Mouse (Mus musculus): Measurements from ENCODE around the gene Zfp26. TPM values are rescaled to one million over a fixed set of nuclear protein-coding genes. Genes with fewer than 3 reads are reported as not detected.
A peak's percentile ranks its signal among the peaks of the same experiment; 100 is the strongest.

The Zfp26 gene
- polyA plus RNA-seq, 1 experiment from 2014 or later = 32.1 TPM

GRCm38 (mm10) chr9:20451493-20451892, 8.5 kb downstream of the Zfp26 start:
- no peak overlapping the region for H3K27ac ChIP-seq
- H3K4me1 ChIP-seq = no peaks in the 10 kb centered on the region
- no peak overlapping the region for H3K9ac ChIP-seq
- no peak for ATAC-seq (ENCODE audit: low FRiP score)
- H3K4me3 ChIP-seq (replicated peaks) = no peak overlapping the region
- no peak overlapping the region for H3K4me2 ChIP-seq
- H3K9me3 ChIP-seq = no peaks in the 10 kb centered on the region
- H3K27me3 ChIP-seq = no peaks in the 10 kb centered on the region
- H3K36me3 ChIP-seq (replicated peaks) = peaks cover 46% of the 10 kb centered on the region
- WGBS = 93% methylated on average over 1 of the region's 1 CpGs

GRCm38 (mm10) chr9:20443183-20443783, 16.7 kb downstream of the Zfp26 start:
- ATAC-seq (ENCODE audit: low FRiP score) = no peak
- WGBS = 86% methylated on average over 4 of the region's 4 CpGs
- peaks cover 6% of the 10 kb centered on the region for H3K9me3 ChIP-seq
- H3K36me3 ChIP-seq (replicated peaks) = peaks cover 65% of the 10 kb centered on the region
- no peaks in the 10 kb centered on the region for H3K4me1 ChIP-seq
- H3K27me3 ChIP-seq = no peaks in the 10 kb centered on the region
- no peak overlapping the region for H3K4me2 ChIP-seq
- no peak overlapping the region for H3K27ac ChIP-seq
- H3K9ac ChIP-seq = no peak overlapping the region
- no peak overlapping the region for H3K4me3 ChIP-seq (replicated peaks)

- no peak overlapping the region for H3K27ac ChIP-seq
- WGBS = 91% methylated on average over 3 of the region's 3 CpGs
- H3K4me1 ChIP-seq = no peaks in the 10 kb centered on the region
- H3K36me3 ChIP-seq (replicated peaks) = peaks cover under 1% of the 10 kb centered on the region
- ATAC-seq (ENCODE audit: low FRiP score) = no peak
- no peaks in the 10 kb centered on the region for H3K27me3 ChIP-seq
- H3K9ac ChIP-seq = no peak overlapping the region
- no peaks in the 10 kb centered on the region for H3K9me3 ChIP-seq
- no peak overlapping the region for H3K4me3 ChIP-seq (replicated peaks)
- no peak overlapping the region for H3K4me2 ChIP-seq
Measured at GRCm38 (mm10) chr9:20430004-20430403, 30.0 kb downstream of the Zfp26 start.

GRCm38 (mm10) chr9:20411460-20411859, 48.5 kb downstream of the Zfp26 start:
- Histone ChIP-seq H3K9ac (no peak overlapping the region), H3K4me1 (no peaks in the 10 kb centered on the region), H3K27ac (no peak overlapping the region), H3K4me3 (replicated peaks) (no peak overlapping the region), H3K9me3 (no peaks in the 10 kb centered on the region), H3K4me2 (no peak overlapping the region), H3K36me3 (replicated peaks) (no peaks in the 10 kb centered on the region), H3K27me3 (no peaks in the 10 kb centered on the region)
- 7% methylated on average over 1 of the region's 1 CpGs for WGBS
- ATAC-seq (ENCODE audit: low FRiP score) = no peak

GRCm38 (mm10) chr9:20409319-20409718, 50.6 kb downstream of the Zfp26 start:
- 92% methylated on average over 2 of the region's 2 CpGs for WGBS
- no peak overlapping the region for H3K27ac ChIP-seq
- no peak overlapping the region for H3K4me2 ChIP-seq
- no peaks in the 10 kb centered on the region for H3K4me1 ChIP-seq
- H3K27me3 ChIP-seq = no peaks in the 10 kb centered on the region
- no peak overlapping the region for H3K9ac ChIP-seq
- ATAC-seq (ENCODE audit: low FRiP score) = no peak
- no peaks in the 10 kb centered on the region for H3K36me3 ChIP-seq (replicated peaks)
- H3K9me3 ChIP-seq = no peaks in the 10 kb centered on the region
- H3K4me3 ChIP-seq (replicated peaks) = no peak overlapping the region

- Histone ChIP-seq H3K4me2 (peak overlapping the region; percentile 73), H3K9ac (peak overlapping the region; percentile 65), H3K4me1 (peaks cover 11% of the 10 kb centered on the region), H3K9me3 (no peaks in the 10 kb centered on the region), H3K4me3 (replicated peaks) (peak overlapping the region; percentile 58), H3K27me3 (no peaks in the 10 kb centered on the region), H3K36me3 (replicated peaks) (no peaks in the 10 kb centered on the region), H3K27ac (no peak overlapping the region)
- 20% methylated on average over 16 of the region's 16 CpGs for WGBS
- ATAC-seq (ENCODE audit: low FRiP score) = peak; percentile 80
Measured at GRCm38 (mm10) chr9:20385343-20385703, 74.6 kb downstream of the Zfp26 start.

- H3K4me3 ChIP-seq (replicated peaks) = peak within 1 kb of the TSS; percentile 58
- H3K27me3 ChIP-seq = no peaks in the 10 kb centered on the region
- H3K4me1 ChIP-seq = peaks cover 11% of the 10 kb centered on the region
- H3K36me3 ChIP-seq (replicated peaks) = no peaks in the 10 kb centered on the region
- peak within 1 kb of the TSS; percentile 65 for H3K9ac ChIP-seq
- peak within 1 kb of the TSS; percentile 61 for H3K27ac ChIP-seq
- ATAC-seq (ENCODE audit: low FRiP score) = peak; percentile 99
- WGBS = 2% methylated on average over 40 of the region's 40 CpGs
- H3K4me2 ChIP-seq = peak within 1 kb of the TSS; percentile 73
- H3K9me3 ChIP-seq = no peaks in the 10 kb centered on the region
Measured at GRCm38 (mm10) chr9:20384532-20385342, 75.2 kb downstream of the Zfp26 start, which contains the start of gene Zfp560. Gene Zfp560 (minus strand): TSS chr9:20385177.

GRCm38 (mm10) chr9:20383659-20384058, 76.3 kb downstream of the Zfp26 start:
- no peaks in the 10 kb centered on the region for H3K36me3 ChIP-seq (replicated peaks)
- H3K27me3 ChIP-seq = no peaks in the 10 kb centered on the region
- peaks cover 3% of the 10 kb centered on the region; the same call in 1 of the 2 replicates for H3K9me3 ChIP-seq
- 96% methylated on average over 7 of the region's 7 CpGs for WGBS
- peak overlapping the region; percentile 73 for H3K4me2 ChIP-seq
- no peak overlapping the region for H3K27ac ChIP-seq
- ATAC-seq (ENCODE audit: low FRiP score) = no peak
- no peak overlapping the region for H3K9ac ChIP-seq
- H3K4me3 ChIP-seq (replicated peaks) = peak overlapping the region; percentile 58
- H3K4me1 ChIP-seq = peaks cover 11% of the 10 kb centered on the region

Other genes starting within 250 kb of the Zfp26 start
- not detected in 2 replicates for gene Olfr871, start 248.0 kb downstream of the Zfp26 start, polyA plus RNA-seq (2016; fragmentation: Nextera tagmentation; extraction: Ambion mirVana)
- not detected in 2 replicates for gene Olfr872, start 223.0 kb downstream of the Zfp26 start, polyA plus RNA-seq (2016; fragmentation: Nextera tagmentation; extraction: Ambion mirVana)
- gene Olfr39, start 177.8 kb downstream of the Zfp26 start, polyA plus RNA-seq (2016; fragmentation: Nextera tagmentation; extraction: Ambion mirVana) = not detected in 2 replicates
- not detected in 2 replicates for gene Olfr873, start 161.6 kb downstream of the Zfp26 start, polyA plus RNA-seq (2016; fragmentation: Nextera tagmentation; extraction: Ambion mirVana)
- not detected in 2 replicates for gene Olfr18, start 124.1 kb downstream of the Zfp26 start, polyA plus RNA-seq (2016; fragmentation: Nextera tagmentation; extraction: Ambion mirVana)
- gene Zfp560, start 75.0 kb downstream of the Zfp26 start, polyA plus RNA-seq (2016; fragmentation: Nextera tagmentation; extraction: Ambion mirVana) = 37.0 and 37.2 TPM in 2 replicates
- 29.1 and 32.5 TPM in 2 replicates for gene Zfp426, start 32.6 kb upstream of the Zfp26 start, polyA plus RNA-seq (2016; fragmentation: Nextera tagmentation; extraction: Ambion mirVana)
- gene Zfp266, start 61.3 kb upstream of the Zfp26 start, polyA plus RNA-seq (2016; fragmentation: Nextera tagmentation; extraction: Ambion mirVana) = 160 and 165 TPM in 2 replicates
- 28.2 and 30.5 TPM in 2 replicates for gene Zfp846, start 121.1 kb upstream of the Zfp26 start, polyA plus RNA-seq (2016; fragmentation: Nextera tagmentation; extraction: Ambion mirVana)
- gene Ubl5, start 182.7 kb upstream of the Zfp26 start, polyA plus RNA-seq (2016; fragmentation: Nextera tagmentation; extraction: Ambion mirVana) = 499 and 516 TPM in 2 replicates
- 16.2 and 16.4 TPM in 2 replicates for gene Fbxl12, start 184.6 kb upstream of the Zfp26 start, polyA plus RNA-seq (2016; fragmentation: Nextera tagmentation; extraction: Ambion mirVana)
- 53.9 and 56.2 TPM in 2 replicates for gene Pin1, start 191.9 kb upstream of the Zfp26 start, polyA plus RNA-seq (2016; fragmentation: Nextera tagmentation; extraction: Ambion mirVana)